In genomic region chr10:119430240-119430639, GRCm38 (mm10) we compare ENCODE assay signal across 19 mouse cellular contexts. TPM values are rescaled to one million over a fixed set of nuclear protein-coding genes. Genes with fewer than 3 reads are reported as not detected.
DNase-seq lines count a peak whose midpoint lies in the region; TF ChIP-seq lines count a peak whose summit lies in the region.
"Had no signal": no experiment of that assay in that cellular context is flagged by ENCODE, and none has a peak within 500 bp of the region (broad histone marks: within the 10 kb centered on the region; RNA-seq: fewer than 3 reads in every experiment).

No protein-coding gene starts in this region.

- dilution Hi-C loops in CH12.LX (cut with MboI; ENCODE audit: extremely low pct_ligation_motif_present, extremely low pct_unique_long_range_greater_than_20kb, low sequenced_read_pairs), result no loop called here

- TF ChIP-seq EP300 in CH12.LX (IDR thresholded peaks at IDR 0.05; ENCODE audit: low read length), result no peak

- no peak overlapping the region for H3K9ac ChIP-seq in CH12.LX (ENCODE audit: insufficient read depth, low read depth)

- in situ Hi-C loops in CH12.LX (cut with MboI; ENCODE audit: low pct_ligation_motif_present, low pct_unique_long_range_greater_than_20kb, low sequenced_read_pairs), result no loop called here

- no peak for TF ChIP-seq POLR2A in CH12.LX (IDR thresholded peaks at IDR 0.05; ENCODE audit: low read depth, low read length)

- peaks cover 2 to 17% of the 10 kb centered on the region in 2 experiments; a peak in 2 of 4 replicates for H3K4me1 ChIP-seq in CH12.LX (ENCODE audit: control insufficient read depth in 1 of 2, insufficient read depth in 2 of 2)

- no peaks in the 10 kb centered on the region for H3K27me3 ChIP-seq in CH12.LX (replicated peaks)
- H3K27me3 ChIP-seq: Patski had no signal

- H3K27ac ChIP-seq in CH12.LX (ENCODE audit: insufficient read depth, low read depth), result no peak overlapping the region

- no peak for TF ChIP-seq RAD21 in CH12.LX (IDR thresholded peaks at IDR 0.05; ENCODE audit: low read depth, low read length)

- no peaks in the 10 kb centered on the region for H3K79me2 ChIP-seq in CH12.LX (replicated peaks; ENCODE audit: control insufficient read depth, extremely low read depth, insufficient read depth, poor library complexity, severe bottlenecking)

- no peak overlapping the region for H3K4me3 ChIP-seq in CH12.LX (replicated peaks in 1 of 3; ENCODE audit: low read depth in 2 of 3, low read length in 2 of 3, poor library complexity in 1 of 3)

- DNase-seq in heart, adult 11 months, result peak; percentile 31
- DNase-seq in heart, adult 9 months (ENCODE audit: low spot score in 2 of 2), result no peak
- DNase-seq in CH12.LX (ENCODE audit: extremely low read depth), result peak; percentile 48
- DNase-seq in kidney, adult 18-20 months, result no peak
- DNase-seq: adrenal gland, adult 2 months; adrenal gland, adult 8-10 months; adrenal gland, postnatal 10 days; adrenal gland, postnatal 14 days; adrenal gland, postnatal 25 days; adrenal gland, postnatal 36 days; B cell, adult 2 months; cerebellum, adult 11 months; cerebellum, adult 11-12 months; cerebellum, adult 18-20 months; cerebellum, adult 2 months had no signal

- peaks cover 0 to 3% of the 10 kb centered on the region in 2 experiments for H3K36me3 ChIP-seq in CH12.LX (replicated peaks in 1 of 2; ENCODE audit: control insufficient read depth in 1 of 2, insufficient read depth in 1 of 2, low read length in 1 of 2)
- H3K36me3 ChIP-seq: G1E had no signal

- H3K4me2 ChIP-seq in CH12.LX (ENCODE audit: insufficient read depth, low read depth, poor library complexity, severe bottlenecking), result no peak overlapping the region

- TF ChIP-seq CTCF in CH12.LX (conservative IDR thresholded peaks at IDR 0.05 in 1 of 2, IDR thresholded peaks at IDR 0.05 in 1 of 2; ENCODE audit: low read depth in 2 of 2, low read length in 2 of 2), result no peak

- no peaks in the 10 kb centered on the region for H3K9me3 ChIP-seq in CH12.LX (replicated peaks; ENCODE audit: low read length)

TF ChIP-seq in CH12.LX, 34 proteins besides CTCF, POLR2A, EP300 and RAD21:
- TF ChIP-seq POLR2AphosphoS2 (IDR thresholded peaks at IDR 0.05; ENCODE audit: low read depth, low read length) (no peak), BHLHE40 (IDR thresholded peaks at IDR 0.05; ENCODE audit: low read depth, low read length) (peak; percentile 93), ZKSCAN1 (IDR thresholded peaks at IDR 0.05; ENCODE audit: borderline replicate concordance, low read depth, low read length) (no peak)

RNA-seq across cellular contexts. Expression of gene Grip1, which starts 23.4 kb away (rescaled TPM):
- total RNA-seq in CH12.LX (2012; rRNA removed), result 0.04 and 0.13 TPM in 2 replicates
- 0.09 and 0.12 TPM in 2 replicates for total RNA-seq in CH12.LX (2014; rRNA removed)
- polyA plus RNA-seq in CH12.LX (2012; ENCODE audit: insufficient read length, low read depth), result 0.18 and 0.33 TPM in 2 replicates
- total RNA-seq: MEL had no signal
- polyA plus RNA-seq: CD4-positive, CD25-positive, alpha-beta regulatory T cell, adult 4 months; G1E had no signal

Comparison
In these comparisons a context has a peak if more than half of its experiments do, and no peak if none do; other contexts are left out.
1. DNase-seq: peak in heart, adult 11 months (single experiment) and CH12.LX (single experiment); none in heart, adult 9 months (0 of 2) and kidney, adult 18-20 months (single experiment).